Mouse (Mus musculus): Measurements from ENCODE around the gene Usf2. TPM values are rescaled to one million over a fixed set of nuclear protein-coding genes. Genes with fewer than 3 reads are reported as not detected.

Gene Usf2
- 21.1 and 29.2 TPM in 2 replicates for polyA plus RNA-seq (2014; fragmentation: Nextera tagmentation; extraction: Ambion mirVana)

DNA sequence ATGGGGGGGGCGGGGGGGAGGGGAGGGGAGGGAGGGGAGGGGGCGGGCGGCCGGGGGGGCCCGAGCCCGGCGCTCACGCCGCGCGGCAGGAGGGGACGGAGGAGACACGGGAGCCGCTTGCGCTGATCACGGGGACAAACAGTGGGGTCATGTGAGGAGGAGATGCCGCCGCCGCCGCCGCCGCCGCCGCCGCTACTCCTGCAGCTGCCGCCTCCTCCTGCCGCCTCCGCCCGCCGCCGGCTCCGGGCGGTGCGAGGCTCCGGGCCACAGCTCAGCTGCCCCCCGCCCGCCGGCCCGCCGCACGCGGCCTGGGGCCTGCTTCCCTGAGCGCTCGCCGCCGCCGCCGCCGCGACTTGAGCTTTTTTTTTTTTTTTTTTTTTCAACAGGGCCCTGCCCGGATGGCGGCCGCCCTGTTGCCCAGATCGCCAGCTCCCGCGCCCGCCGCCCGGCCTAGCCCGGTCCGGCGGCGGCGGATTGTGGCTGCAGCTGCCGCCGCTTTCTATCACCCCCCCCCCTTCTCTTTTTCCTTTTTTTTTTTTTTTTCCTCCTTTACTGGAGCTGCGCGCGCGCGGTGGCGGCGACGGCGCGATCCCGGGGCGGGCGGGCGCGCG is at the start of gene Usf2:
Gene Usf2, minus strand, starts transcription at position 48 of the 611 bp plus-strand sequence.
- no peaks in the 10 kb centered on the region for H3K9me3 ChIP-seq (ENCODE audit: control insufficient read depth, low read length)
- peak within 1 kb of the TSS; percentile 82 for H3K4me3 ChIP-seq (ENCODE audit: low read length)
- ATAC-seq (ENCODE audit: low FRiP score, low TSS enrichment), result peak; percentile 58
- H3K27me3 ChIP-seq (ENCODE audit: control insufficient read depth, insufficient read depth, low read length), result no peaks in the 10 kb centered on the region
- peak within 1 kb of the TSS; percentile 98 for H3K27ac ChIP-seq (ENCODE audit: low read depth, low read length)
- H3K4me2 ChIP-seq (replicated peaks; ENCODE audit: low read depth, low read length), result peak within 1 kb of the TSS; percentile 87
- under 1% methylated on average over 24 of the region's 82 CpGs for WGBS
- peak within 1 kb of the TSS; percentile 99 for H3K9ac ChIP-seq (ENCODE audit: low read depth, low read length)
- H3K4me1 ChIP-seq (ENCODE audit: control insufficient read depth, insufficient read depth, low read length), result peaks cover 11% of the 10 kb centered on the region; the same call in 1 of the 2 replicates
- peaks cover 51% of the 10 kb centered on the region for H3K36me3 ChIP-seq (ENCODE audit: control insufficient read depth, insufficient read depth, low read length)

DNA sequence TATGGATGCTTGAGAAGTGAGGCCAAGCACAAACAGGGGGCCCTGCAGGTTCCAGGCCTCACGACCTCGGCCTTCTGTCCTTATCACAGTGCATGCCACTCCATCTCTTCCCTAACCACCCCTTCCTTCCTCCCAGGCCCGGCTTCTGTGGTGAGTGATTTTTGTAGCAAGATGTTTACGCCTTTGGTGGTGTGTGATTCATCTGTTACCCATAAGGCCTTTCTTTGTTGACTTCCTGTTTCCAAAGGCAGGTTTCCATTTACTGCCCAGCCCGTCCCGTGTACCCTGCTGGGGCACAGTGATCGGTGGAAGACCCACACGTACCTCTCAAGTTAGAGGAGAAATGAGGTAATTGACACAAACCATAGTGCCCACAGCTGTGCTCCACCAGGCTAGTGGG is 46.0 kb upstream of the Usf2 start:
- Histone ChIP-seq H3K9ac (ENCODE audit: low read depth, low read length) (no peak overlapping the region), H3K4me1 (ENCODE audit: control insufficient read depth, insufficient read depth, low read length) (peaks cover 12% of the 10 kb centered on the region; the same call in 1 of the 2 replicates), H3K4me3 (ENCODE audit: low read length) (no peak overlapping the region), H3K27ac (ENCODE audit: low read depth, low read length) (no peak overlapping the region), H3K27me3 (ENCODE audit: control insufficient read depth, insufficient read depth, low read length) (no peaks in the 10 kb centered on the region), H3K4me2 (replicated peaks; ENCODE audit: low read depth, low read length) (no peak overlapping the region), H3K36me3 (ENCODE audit: control insufficient read depth, insufficient read depth, low read length) (no peaks in the 10 kb centered on the region), H3K9me3 (ENCODE audit: control insufficient read depth, low read length) (no peaks in the 10 kb centered on the region)
- ATAC-seq (ENCODE audit: low FRiP score, low TSS enrichment), result no peak
- 70% methylated on average over 8 of the region's 8 CpGs for WGBS

- Histone ChIP-seq H3K36me3 (ENCODE audit: control insufficient read depth, insufficient read depth, low read length) (no peaks in the 10 kb centered on the region), H3K4me3 (ENCODE audit: low read length) (no peak overlapping the region), H3K27ac (ENCODE audit: low read depth, low read length) (no peak overlapping the region), H3K9me3 (ENCODE audit: control insufficient read depth, low read length) (peaks cover 4% of the 10 kb centered on the region; the same call in 1 of the 2 replicates), H3K4me2 (replicated peaks; ENCODE audit: low read depth, low read length) (no peak overlapping the region; the same call in 1 of the 2 replicates), H3K4me1 (ENCODE audit: control insufficient read depth, insufficient read depth, low read length) (peaks cover 12% of the 10 kb centered on the region; the same call in 1 of the 2 replicates), H3K27me3 (ENCODE audit: control insufficient read depth, insufficient read depth, low read length) (no peaks in the 10 kb centered on the region), H3K9ac (ENCODE audit: low read depth, low read length) (no peak overlapping the region)
- 18% methylated on average over 7 of the region's 7 CpGs for WGBS
- ATAC-seq (ENCODE audit: low FRiP score, low TSS enrichment), result peak; percentile 69
Measured at GRCm38 (mm10) chr7:31000505-31001020, 44.0 kb upstream of the Usf2 start.

- no peak for ATAC-seq (ENCODE audit: low FRiP score, low TSS enrichment)
- Histone ChIP-seq H3K9me3 (ENCODE audit: control insufficient read depth, low read length) (peaks cover 4% of the 10 kb centered on the region; the same call in 1 of the 2 replicates), H3K36me3 (ENCODE audit: control insufficient read depth, insufficient read depth, low read length) (no peaks in the 10 kb centered on the region), H3K4me3 (ENCODE audit: low read length) (no peak overlapping the region), H3K27ac (ENCODE audit: low read depth, low read length) (no peak overlapping the region), H3K9ac (ENCODE audit: low read depth, low read length) (no peak overlapping the region), H3K4me2 (replicated peaks; ENCODE audit: low read depth, low read length) (no peak overlapping the region), H3K27me3 (ENCODE audit: control insufficient read depth, insufficient read depth, low read length) (no peaks in the 10 kb centered on the region), H3K4me1 (ENCODE audit: control insufficient read depth, insufficient read depth, low read length) (peaks cover 12% of the 10 kb centered on the region; the same call in 1 of the 2 replicates)
- WGBS, result 95% methylated on average over 2 of the region's 2 CpGs
Measured at GRCm38 (mm10) chr7:30996491-30996890, 39.9 kb upstream of the Usf2 start.

- peaks cover 4% of the 10 kb centered on the region; the same call in 1 of the 2 replicates for H3K9me3 ChIP-seq (ENCODE audit: control insufficient read depth, low read length)
- no peak overlapping the region for H3K27ac ChIP-seq (ENCODE audit: low read depth, low read length)
- H3K4me2 ChIP-seq (replicated peaks; ENCODE audit: low read depth, low read length), result no peak overlapping the region
- H3K27me3 ChIP-seq (ENCODE audit: control insufficient read depth, insufficient read depth, low read length), result no peaks in the 10 kb centered on the region
- H3K9ac ChIP-seq (ENCODE audit: low read depth, low read length), result no peak overlapping the region
- no peak overlapping the region for H3K4me3 ChIP-seq (ENCODE audit: low read length)
- 92% methylated on average over 5 of the region's 5 CpGs for WGBS
- no peak for ATAC-seq (ENCODE audit: low FRiP score, low TSS enrichment)
- H3K36me3 ChIP-seq (ENCODE audit: control insufficient read depth, insufficient read depth, low read length), result no peaks in the 10 kb centered on the region
- no peaks in the 10 kb centered on the region for H3K4me1 ChIP-seq (ENCODE audit: control insufficient read depth, insufficient read depth, low read length)
Measured at GRCm38 (mm10) chr7:30993986-30994385, 37.4 kb upstream of the Usf2 start.

DNA sequence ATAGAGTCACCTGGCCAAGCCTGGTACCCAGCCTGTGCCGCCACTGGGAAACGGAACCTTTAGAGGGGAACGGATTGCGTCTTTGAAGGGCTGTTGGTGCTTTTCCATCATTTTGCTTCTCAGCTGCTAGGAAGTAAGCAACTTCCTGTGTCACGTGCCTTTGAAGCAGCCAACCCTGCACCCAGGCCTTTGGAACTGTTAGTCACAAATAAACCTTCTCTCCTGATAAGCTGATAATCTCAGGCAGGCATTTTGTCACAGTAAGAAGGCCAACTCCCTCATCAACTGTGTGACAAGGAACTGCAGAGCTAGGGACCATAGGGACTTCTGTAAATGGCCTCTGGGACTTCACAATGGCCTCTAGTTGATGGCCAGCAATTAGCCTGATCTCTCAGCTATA is 35.5 kb upstream of the Usf2 start:
- no peak for ATAC-seq (ENCODE audit: low FRiP score, low TSS enrichment)
- Histone ChIP-seq H3K36me3 (ENCODE audit: control insufficient read depth, insufficient read depth, low read length) (no peaks in the 10 kb centered on the region), H3K9me3 (ENCODE audit: control insufficient read depth, low read length) (peaks cover 4% of the 10 kb centered on the region; the same call in 1 of the 2 replicates), H3K27me3 (ENCODE audit: control insufficient read depth, insufficient read depth, low read length) (no peaks in the 10 kb centered on the region), H3K9ac (ENCODE audit: low read depth, low read length) (no peak overlapping the region), H3K4me1 (ENCODE audit: control insufficient read depth, insufficient read depth, low read length) (no peaks in the 10 kb centered on the region), H3K27ac (ENCODE audit: low read depth, low read length) (no peak overlapping the region), H3K4me2 (replicated peaks; ENCODE audit: low read depth, low read length) (no peak overlapping the region), H3K4me3 (ENCODE audit: low read length) (no peak overlapping the region)
- WGBS, result 67% methylated on average over 5 of the region's 5 CpGs

DNA sequence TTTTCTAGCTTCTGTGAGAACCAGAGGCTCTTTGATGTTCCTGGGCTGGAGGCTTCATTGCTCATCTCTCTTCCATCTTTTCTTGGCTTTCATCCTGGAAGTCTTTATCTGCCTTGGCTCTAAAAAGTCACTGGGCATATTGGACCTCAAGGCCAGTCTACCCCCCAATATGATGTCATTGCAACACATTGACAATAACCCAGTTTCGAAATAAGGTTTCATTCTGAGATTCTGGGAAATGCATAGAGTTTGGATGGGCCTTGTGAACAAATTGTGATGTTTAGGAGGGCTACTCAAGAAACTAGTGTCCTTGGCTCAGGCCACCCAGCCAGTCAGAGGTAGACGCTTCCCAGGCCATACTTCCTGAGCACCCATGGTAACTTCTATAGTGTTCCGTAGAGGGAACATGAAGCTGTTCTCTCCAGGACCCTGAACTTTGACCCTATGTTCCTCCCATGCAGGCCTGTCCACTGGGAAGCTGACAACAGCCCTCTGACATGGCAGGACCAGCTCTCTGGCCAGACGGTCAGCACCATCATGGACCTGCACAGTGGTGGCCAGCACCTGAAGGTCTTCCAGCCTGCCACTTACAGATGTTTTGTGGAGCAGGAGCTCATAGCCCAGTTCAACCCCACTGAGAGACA is 32.0 kb upstream of the Usf2 start:
- WGBS, result 89% methylated on average over 4 of the region's 4 CpGs
- Histone ChIP-seq H3K9me3 (ENCODE audit: control insufficient read depth, low read length) (no peaks in the 10 kb centered on the region), H3K4me2 (replicated peaks; ENCODE audit: low read depth, low read length) (no peak overlapping the region), H3K36me3 (ENCODE audit: control insufficient read depth, insufficient read depth, low read length) (no peaks in the 10 kb centered on the region), H3K4me3 (ENCODE audit: low read length) (no peak overlapping the region), H3K4me1 (ENCODE audit: control insufficient read depth, insufficient read depth, low read length) (no peaks in the 10 kb centered on the region), H3K27me3 (ENCODE audit: control insufficient read depth, insufficient read depth, low read length) (no peaks in the 10 kb centered on the region), H3K27ac (ENCODE audit: low read depth, low read length) (no peak overlapping the region), H3K9ac (ENCODE audit: low read depth, low read length) (no peak overlapping the region)
- no peak for ATAC-seq (ENCODE audit: low FRiP score, low TSS enrichment)

GRCm38 (mm10) chr7:30985357-30985756 is 28.8 kb upstream of the Usf2 start:
- Histone ChIP-seq H3K4me2 (replicated peaks; ENCODE audit: low read depth, low read length) (no peak overlapping the region), H3K27me3 (ENCODE audit: control insufficient read depth, insufficient read depth, low read length) (no peaks in the 10 kb centered on the region), H3K9me3 (ENCODE audit: control insufficient read depth, low read length) (no peaks in the 10 kb centered on the region), H3K4me1 (ENCODE audit: control insufficient read depth, insufficient read depth, low read length) (no peaks in the 10 kb centered on the region), H3K27ac (ENCODE audit: low read depth, low read length) (no peak overlapping the region), H3K36me3 (ENCODE audit: control insufficient read depth, insufficient read depth, low read length) (no peaks in the 10 kb centered on the region), H3K4me3 (ENCODE audit: low read length) (no peak overlapping the region), H3K9ac (ENCODE audit: low read depth, low read length) (no peak overlapping the region)
- 92% methylated on average over 9 of the region's 9 CpGs for WGBS
- ATAC-seq (ENCODE audit: low FRiP score, low TSS enrichment), result no peak

- Histone ChIP-seq H3K9me3 (ENCODE audit: control insufficient read depth, low read length) (no peaks in the 10 kb centered on the region), H3K9ac (ENCODE audit: low read depth, low read length) (no peak overlapping the region), H3K27ac (ENCODE audit: low read depth, low read length) (no peak overlapping the region), H3K4me3 (ENCODE audit: low read length) (no peak overlapping the region), H3K4me1 (ENCODE audit: control insufficient read depth, insufficient read depth, low read length) (no peaks in the 10 kb centered on the region), H3K4me2 (replicated peaks; ENCODE audit: low read depth, low read length) (no peak overlapping the region), H3K27me3 (ENCODE audit: control insufficient read depth, insufficient read depth, low read length) (no peaks in the 10 kb centered on the region), H3K36me3 (ENCODE audit: control insufficient read depth, insufficient read depth, low read length) (no peaks in the 10 kb centered on the region)
- WGBS, result 97% methylated on average over 4 of the region's 4 CpGs
- no peak for ATAC-seq (ENCODE audit: low FRiP score, low TSS enrichment)
Measured at GRCm38 (mm10) chr7:30981703-30982102, 25.1 kb upstream of the Usf2 start.

All from kidney, embryonic 14.5 days (tissue).